Mouse (Mus musculus): ENCODE results near the gene Zfhx3.

The Zfhx3 gene

DNA sequence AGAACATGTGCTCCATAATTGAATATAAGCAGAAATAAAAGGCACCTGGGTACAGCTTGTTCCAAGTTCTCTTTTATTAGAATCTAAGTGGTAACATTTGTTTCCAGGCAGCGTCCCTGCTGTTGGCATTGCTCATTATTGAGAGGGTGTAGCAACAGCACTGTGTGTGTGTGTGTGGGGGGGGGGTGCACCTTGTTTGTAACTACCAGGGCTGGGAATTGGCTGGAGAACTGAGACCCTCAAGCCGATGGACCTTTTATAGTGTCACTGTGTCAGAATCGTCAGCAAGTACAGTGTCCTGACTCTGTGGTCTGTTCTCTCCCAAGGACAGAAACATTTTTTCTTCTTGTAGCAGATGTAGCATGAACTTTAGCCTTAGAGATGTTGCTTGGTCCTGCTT, 77.2 kb downstream of the Zfhx3 start:
- DNase-seq: no peak

DNA sequence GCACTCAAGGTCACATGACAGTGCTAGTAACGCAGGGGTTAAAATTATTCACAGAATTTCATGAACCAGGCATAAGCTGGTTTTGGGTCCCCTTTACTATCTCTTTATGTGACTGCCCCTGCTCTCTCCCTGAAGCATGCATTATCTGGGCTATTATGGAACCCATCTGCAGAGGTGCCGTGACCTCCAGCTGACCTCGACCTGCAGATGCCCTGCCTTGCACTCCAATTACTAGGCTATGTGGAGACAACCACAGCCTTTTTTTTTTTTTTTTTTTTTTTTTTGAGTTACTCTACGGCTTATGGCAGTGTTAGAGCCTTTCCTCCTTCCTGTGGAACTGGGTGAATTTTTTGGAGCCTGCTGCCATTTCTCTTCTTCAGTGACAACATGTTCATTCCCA, 80.0 kb downstream of the Zfhx3 start:
- no peak for DNase-seq

DNA sequence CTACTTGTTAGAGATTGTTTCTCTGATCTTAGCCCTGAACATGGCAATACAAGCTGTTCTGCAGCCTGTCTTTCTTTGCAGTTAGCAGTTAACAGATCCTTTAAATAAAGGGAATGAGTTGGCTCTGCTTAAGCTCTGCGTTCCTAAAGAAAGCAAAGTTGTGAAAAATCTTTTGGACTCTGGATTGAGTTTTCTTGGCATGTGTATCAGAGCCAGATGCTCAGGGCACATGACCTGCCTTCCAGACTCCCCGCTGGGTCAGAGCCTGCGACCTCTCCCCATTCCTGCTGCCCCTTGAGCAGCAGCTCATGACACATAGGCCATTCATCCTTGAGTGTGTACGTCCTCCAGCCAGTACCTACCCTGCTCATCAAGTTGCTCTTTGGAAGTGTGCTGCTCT, 81.9 kb downstream of the Zfhx3 start:
- no peak for DNase-seq

DNA sequence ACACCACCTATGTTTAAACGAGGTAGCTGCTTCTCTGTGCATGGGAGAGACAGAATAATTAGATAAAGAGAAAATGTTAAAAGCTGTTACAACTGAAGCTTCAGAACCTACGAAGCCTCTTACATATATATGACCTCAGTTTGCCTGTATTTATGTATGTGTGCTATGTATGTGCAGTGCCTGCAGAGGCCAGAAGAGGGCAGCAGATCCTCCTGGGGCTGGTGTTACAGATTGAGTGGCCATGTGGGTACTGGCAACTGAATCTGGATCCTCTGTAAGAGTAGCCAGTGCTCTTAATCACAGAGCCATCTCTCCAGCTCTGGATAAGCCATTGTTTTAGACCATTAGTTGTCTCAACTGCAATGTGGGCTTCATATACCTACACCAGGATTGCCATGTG, 82.8 kb downstream of the Zfhx3 start:
- DNase-seq: no peak

DNA sequence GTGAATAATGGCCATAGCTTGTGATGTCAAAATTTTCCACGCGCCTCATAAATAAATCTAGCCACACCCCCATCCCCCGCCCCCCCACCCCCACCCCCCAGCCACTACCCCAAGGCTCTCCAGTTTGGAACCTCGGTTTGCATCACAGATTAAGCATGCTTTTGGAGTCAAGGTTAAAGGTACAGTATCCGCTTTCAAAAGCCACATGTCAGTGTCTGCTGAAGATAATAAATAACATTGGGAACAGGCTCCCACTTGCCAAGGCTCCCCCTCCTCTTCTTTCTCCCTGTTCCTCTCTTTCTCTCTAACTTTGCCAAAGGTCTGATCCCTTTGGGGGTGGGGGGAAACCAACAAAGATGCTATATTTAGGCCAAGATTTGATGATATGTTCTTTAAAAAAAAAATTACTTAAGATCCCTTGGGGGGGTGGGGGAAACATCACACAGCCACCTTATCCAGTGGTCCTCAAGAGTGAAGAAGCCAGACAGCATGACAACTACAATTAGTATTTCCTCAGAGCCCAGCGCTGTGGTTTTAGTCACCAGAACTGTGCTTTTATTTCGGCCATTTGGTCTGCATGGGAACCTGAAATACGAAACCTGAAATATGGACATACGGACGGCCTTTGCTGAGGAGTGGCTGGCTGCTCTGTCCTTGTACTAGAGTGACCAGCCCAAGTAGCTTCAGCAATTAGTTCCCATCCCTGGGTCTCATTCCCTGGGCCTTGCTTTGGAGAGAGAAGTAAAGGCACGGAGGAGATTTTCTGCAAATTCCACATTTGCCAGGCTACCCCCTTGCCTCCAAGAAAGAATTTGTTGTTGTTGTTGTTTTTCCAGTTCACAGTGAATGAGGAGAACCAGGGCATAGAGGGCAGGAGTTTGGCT, 84.4 kb downstream of the Zfhx3 start:
- no peak for DNase-seq

DNA sequence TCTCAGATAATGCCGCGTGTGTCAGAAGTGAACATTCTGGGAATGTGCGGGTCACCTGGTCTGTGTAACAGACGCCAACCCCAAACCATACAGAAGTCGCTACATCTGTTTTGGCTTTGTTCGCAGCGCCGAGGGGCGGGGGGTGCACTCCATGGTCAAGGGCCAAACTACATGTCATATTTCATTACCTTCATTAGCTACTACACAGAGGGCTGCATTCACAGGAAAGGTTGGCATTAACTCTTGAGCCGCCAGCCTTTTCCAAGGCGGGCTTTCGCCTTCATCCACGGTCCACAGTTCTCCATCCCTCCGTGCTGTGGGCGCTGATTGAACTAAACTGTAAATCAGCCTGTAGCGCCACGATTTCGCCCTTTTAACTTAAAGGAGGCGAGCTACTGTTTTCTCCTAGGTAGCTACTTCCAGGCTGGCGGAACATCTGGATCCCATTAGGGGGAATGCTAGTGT, 85.1 kb downstream of the Zfhx3 start:
- DNase-seq: no peak

DNA sequence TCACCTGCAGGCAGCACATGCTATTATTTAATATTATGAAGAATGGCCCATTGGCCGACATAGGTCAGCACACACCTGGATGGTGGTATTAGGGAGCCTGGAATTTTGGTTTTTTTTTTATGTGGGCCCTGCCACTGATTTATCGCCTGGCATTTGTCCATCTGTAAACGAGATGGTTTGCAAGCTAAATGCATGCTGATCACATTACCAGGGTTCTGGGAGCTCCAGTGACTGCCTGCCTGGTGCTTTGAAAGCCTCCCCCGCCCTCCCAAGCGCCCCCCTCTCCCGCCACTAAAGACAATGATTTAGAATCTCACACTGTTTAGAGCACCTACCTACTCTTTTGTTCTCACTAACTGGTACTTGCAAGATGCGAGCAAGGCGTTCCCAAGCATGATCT, 86.0 kb downstream of the Zfhx3 start:
- no peak for DNase-seq

DNA sequence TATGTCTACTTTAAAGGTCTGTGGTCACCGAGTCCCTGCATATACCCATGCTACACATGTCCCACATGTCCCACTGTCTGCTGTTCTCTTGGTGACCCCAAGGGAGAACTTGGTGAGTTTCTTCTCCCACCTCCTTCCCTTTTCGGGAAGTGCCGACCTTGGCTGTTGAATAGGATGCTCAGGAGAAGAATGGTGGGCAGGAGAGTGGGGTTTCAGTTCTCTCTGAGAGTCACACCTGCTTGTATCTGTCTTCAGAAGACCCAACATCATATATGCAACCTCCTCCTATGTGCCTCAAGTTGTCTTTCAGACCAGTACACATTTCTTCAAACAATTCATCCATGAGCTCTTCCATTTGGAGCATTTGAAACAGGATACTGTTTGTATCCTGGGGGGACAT, 88.7 kb downstream of the Zfhx3 start:
- DNase-seq: no peak

DNA sequence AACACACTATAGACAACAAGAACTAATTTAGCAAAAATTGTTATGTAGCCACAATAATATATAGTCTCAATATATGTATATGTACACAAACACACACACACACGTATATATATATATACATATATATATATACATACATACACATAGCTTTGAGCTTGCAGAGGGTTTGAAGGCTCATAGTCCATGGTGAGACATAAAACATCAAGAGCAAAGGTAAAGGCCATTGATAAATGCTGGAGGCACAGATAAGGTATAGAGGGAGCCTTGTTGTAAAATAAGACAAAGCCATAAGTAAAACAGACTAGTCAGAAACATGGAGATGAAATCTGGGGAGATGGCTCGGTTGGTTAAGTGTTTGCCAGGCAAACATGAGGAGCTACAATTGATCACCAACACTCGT, 91.6 kb downstream of the Zfhx3 start:
- DNase-seq: no peak

DNA sequence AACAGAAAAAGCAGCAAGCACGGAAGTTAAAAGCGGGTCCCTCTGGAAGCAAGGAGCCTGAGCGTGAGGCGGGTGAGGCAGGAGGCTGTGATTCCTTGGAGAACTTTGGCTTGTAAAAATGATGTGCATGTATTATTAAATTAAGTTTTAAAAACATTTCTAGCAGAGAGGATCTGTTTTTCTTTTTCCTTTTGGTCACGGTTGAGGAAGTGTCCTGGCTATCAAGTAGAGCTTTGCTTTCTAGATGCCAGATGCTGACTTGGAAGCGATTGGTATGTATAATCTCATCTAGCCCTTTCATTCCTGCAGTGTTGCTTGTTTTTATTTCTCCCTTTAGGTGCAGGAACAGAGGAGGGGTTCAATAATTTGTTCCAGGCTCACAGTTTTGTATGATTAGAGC, 92.3 kb downstream of the Zfhx3 start:
- no peak for DNase-seq

DNA sequence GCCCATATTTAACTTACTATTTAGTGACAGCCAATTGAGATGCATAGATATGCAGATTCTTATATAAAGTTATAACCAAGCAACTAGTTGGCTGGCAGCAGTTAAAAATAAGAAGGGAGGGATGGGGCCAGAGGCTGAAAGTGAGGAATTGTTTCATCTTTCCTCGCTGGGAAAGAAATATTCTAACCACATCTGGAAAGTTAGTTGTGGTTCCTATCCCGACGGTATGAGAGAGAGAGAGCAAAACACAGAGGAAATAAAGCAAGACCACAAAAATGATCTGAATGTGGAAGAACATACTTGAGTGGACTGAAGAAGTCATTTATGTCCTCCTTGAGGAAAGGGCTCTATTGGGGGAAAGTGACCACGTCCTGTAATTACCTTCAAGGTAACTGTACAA, 101.2 kb downstream of the Zfhx3 start:
- no peak for DNase-seq

DNA sequence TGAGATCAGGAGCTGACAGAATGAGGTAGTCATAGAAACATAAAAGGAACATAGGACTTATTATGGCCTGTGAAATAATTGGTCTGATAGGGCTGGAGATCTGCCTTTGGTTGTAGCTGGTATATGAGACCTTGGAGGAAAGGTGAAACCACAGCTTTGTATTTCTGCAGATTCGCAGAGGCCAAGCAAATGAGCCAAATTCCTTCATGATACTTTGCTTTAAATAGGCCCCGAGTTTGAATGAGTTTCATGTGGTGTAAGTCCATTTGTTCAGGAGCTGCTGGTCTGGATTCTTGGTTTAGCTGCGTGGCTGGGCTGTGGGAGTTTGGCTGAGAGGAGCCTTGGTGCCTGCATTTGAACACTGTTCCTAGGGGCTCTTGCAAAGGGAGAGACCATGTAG, 101.7 kb downstream of the Zfhx3 start:
- no peak for DNase-seq

DNA sequence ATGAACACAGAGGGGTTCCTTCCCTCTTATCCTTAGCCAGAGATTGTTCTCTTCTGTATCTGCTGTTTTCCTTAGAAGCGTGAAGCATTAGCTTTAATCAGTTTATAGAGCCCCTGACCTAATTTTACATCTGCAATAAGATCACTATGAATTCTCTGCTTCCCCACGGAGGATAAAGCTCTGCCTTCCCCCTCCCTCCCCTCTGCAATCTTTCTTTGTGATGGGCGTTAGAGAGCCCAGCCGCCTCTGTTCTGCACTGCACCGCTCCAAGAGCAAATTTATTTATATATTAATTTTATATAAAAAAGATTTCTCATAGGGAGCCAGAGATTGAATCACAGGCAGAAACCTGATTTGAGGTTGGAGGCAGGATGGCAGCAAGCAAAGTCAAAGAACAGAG, 113.8 kb downstream of the Zfhx3 start:
- DNase-seq: no peak

DNA sequence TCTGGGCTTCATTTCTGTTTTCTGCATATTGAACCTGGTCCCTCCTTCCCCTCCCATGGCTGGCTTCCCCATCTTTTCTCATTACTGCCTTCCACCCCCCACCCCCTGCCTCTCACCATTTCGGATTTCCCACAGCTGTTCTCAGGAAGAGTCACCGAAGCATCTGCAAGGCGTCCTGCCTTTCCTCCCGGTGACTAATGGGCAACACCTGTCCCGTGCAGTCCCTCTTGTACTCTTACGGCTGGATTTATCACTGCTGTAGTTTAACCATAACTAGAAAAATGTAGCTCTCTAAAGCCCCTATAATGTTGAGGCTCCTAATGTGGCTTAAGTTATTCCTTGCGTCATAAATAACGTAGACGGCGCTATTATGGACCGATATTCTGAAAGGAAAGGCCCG, 119.5 kb downstream of the Zfhx3 start:
- DNase-seq: no peak

DNA sequence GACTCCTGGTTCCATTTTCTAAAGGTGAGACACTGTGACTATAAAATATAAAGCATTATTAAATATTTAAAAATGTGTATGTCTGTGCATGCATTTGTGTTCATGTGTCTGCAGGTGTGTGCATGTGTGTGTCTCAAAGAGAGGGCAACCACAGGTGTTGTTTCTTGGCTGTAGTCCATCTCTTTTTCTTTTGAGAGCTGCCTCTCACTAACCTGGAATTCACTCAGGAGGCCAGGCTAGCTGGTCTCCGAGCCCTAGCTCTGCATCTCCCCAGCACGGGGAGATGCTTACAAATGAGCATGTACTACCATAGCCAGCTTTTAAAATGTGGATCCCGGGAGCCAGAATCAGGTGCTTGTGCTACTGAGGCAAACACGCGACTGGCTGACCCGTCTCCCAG, 124.7 kb downstream of the Zfhx3 start:
- DNase-seq: no peak

DNA sequence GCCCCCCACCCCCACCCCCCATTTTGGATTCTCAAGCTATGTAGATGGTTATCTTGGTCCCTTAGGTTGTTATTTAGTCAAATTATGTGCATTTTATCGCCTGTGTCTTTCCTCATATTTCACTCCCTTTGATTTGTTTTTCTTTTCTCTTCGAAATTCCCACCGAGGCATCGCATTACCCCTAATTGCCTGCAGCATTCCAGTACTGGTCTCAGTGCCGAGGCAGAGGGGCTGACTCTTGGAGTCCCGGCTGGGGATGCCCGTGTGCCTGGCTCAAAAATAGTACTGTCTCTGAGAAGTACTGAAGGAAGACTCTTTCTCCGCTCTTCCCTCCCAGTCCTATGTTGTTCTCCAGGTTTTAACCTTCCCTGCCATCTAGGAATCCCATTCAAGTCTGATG, 125.8 kb downstream of the Zfhx3 start:
- DNase-seq: no peak

DNA sequence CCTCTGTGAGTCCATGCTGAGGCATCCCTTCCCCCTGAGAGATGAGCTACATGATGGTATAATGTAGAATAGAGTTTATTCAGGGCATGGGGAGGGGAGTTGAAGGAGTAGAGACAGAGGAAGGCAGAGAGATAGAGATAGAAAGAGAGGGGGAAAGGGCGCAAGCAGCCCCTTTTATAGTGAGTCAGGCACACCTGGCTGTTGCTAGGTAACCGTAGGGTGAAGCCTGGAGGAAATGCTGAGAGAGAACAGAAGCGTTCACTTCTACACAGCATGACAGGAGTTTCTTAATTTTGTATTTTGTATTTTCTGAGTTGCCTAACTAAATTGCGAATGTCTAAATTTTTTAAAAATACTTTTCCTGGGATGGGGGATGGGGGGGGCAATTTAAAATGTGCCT, 128.0 kb downstream of the Zfhx3 start:
- no peak for DNase-seq

DNA sequence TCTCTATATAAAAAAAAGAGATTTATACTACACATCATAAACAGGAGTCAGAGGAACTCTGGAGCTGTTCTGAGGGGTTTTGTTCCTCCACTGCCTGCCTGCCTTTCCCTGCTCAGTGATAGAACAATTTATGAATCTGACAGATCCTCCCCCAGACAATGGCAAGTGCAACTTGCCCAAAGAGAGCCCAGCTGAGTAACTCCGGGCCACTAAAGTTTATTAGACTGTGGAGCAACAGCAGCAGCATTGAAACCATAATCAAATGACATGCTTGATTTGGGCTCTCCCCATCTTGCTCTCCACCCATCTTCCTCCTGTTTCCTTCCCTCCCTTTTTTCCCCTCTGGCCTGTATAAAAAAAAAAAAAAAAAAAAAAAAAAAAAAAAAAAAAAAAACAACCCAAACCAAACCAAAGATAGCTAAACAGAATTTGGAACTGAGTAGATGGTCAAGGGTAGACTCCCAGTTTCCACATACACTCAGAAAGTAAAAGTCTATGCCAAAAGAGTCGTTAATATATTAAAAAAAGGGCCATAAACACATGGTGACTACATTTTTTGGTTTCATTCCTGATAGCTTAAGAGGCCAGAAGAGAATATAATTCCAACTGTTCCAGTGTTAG, 129.8 kb downstream of the Zfhx3 start:
- no peak for DNase-seq

DNA sequence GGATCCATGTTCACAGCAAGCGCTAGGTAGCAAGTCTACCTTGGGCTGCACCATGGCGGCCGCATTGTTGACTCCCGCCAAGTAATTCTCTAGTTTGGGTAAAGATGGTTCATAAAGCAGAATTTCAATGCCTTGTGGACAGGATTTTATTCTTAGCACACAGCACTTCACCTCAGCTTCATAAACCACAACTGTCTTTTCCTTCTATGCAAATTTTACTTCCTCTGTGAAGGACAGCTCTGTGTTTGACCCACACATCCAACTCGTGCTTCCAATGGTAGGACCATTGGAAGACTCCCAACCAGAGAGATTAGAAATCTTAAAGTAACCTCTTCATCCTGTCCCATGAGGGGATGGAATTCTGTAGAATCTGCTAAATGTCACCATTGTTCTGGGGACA, 130.4 kb downstream of the Zfhx3 start:
- DNase-seq: no peak

DNA sequence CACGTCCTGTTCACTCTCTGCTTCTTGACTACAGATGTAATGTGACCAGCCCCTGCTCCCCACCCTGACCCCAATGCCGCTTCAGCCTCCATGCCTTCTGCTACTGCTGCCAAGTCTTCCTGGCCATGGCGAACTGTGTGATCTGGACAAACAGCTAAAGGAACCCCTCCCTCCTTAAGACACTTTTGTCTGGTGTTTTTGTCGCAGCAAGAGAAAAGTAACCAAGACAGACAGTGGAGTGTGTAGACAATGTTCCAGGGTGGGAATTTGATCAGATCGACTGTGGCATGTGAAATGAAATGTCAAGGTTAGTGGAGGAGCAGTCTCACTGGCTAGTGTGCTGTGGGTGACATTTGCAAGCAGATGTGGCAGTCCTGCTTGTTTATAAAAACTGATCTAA, 132.7 kb downstream of the Zfhx3 start:
- DNase-seq: no peak

DNA sequence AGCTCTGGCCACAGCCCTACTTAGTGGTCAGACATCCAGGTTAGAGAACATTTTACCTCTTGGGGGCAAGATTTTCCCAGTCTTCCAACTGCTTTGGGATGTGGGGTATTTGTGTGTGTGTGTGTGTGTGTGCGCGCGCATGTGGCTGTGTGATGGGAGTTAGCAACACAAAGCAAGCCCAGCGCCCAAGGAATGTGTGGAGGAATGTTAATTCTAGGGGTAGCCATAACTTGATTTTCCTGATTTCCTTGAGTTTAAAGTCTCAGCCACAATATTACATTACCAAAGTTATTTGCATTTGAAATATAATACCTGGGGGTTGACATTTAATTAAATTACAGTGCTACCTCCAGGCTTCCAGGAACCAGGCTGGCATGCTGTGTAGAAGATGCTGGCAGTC, 136.3 kb downstream of the Zfhx3 start:
- no peak for DNase-seq

DNA sequence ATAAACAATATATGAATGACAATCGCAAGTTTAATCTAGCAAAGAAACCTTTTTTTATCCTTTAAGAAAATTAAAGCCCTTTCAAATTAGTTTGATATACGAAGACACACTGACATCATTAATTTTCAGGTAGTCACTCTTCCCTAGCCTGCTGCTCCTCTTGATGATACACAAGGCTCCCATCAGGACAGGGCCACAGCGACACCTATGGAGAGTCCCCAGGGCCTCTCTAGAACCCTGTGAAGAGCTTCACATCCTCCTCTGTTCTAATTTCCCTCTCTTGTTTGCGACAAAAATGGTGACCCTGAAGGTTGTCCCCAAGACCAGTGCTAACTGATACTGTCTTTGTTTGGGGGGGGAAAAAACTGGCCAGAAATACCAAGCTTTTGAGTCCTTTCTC, 144.5 kb downstream of the Zfhx3 start:
- DNase-seq: no peak

DNA sequence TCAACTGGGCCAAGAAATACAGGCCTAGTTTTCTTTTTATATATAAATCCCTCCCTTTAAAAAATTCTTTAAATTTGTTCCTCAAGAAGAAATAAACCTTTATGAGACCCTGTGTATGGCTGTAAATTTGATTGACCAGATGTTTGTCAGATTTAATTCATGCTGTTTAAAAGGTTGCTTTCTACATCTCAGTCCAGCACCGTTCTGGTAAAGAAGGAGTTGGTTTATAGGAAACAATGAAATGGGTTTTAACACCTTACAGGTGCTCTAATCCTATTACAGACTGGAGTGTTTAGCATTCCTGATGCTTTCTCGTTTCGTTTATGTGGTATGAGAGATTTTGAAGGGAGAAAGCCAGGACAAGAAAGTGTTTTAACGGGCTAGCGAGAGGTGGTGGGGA, 147.2 kb downstream of the Zfhx3 start:
- DNase-seq: no peak

DNA sequence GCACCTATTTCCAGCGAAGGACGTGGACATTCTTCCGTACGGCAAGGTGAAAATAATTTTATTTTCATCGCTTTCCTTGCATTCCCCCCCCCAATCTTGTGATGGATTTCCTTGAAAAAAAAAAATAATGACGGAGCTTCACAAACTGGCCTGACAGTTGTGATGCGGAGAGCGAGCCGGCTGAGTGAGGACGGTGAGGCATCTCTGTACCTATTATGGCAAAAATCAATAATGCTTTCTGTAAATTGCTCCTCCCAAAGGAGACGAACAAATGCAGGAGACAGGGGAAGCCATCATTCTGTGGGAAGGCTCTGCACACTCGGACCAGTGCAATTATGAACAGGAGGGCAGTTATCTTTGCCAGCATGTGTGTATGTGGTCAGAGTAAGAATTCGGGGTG, 156.2 kb downstream of the Zfhx3 start:
- no peak for DNase-seq

DNA sequence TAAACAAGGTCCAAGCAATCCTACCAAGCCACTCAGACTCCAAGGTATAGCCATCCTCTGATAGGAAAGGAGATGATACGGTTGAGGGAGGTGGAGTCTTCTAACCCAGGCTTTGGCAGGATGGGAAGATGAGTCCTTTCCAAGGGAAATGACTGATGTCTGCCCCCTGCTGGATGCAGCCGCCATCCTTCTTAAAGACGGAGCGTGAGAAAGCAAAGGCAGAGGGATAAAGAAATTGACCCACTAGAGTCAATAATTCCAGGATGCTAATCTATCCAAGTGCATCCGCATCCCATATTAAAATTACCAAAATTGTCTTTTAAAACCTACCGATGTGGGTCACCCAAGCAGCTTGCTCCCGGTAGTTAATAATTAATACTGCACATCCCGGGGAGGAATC, 158.7 kb downstream of the Zfhx3 start:
- peak in 1 of 2 experiments; percentile 4 for DNase-seq

Data from thymus, postnatal 36 days (tissue).